10 mouse cellular contexts compared by ENCODE assay signal in genomic region chr4:131100796-131101156, GRCm38 (mm10).
A peak's percentile ranks its signal among the peaks of the same experiment; 100 is the strongest.
DNase-seq lines count a peak whose midpoint lies in the region; ATAC-seq lines count a peak whose summit lies in the region.
"Had no signal": no experiment of that assay in that cellular context is flagged by ENCODE, and none has a peak within 500 bp of the region (broad histone marks: within the 10 kb centered on the region; RNA-seq: fewer than 3 reads in every experiment).

No protein-coding gene starts in this region.

- no peaks in the 10 kb centered on the region; the same call in 1 of the 2 replicates for H3K27me3 ChIP-seq in kidney, embryonic 14.5 days (ENCODE audit: control insufficient read depth, insufficient read depth, low read length)
- no peaks in the 10 kb centered on the region for H3K27me3 ChIP-seq in embryonic facial prominence, embryonic 12.5 days
- peaks cover 21% of the 10 kb centered on the region for H3K27me3 ChIP-seq in midbrain, embryonic 12.5 days

- ATAC-seq in kidney, embryonic 14.5 days (ENCODE audit: low FRiP score, low TSS enrichment), result no peak
- ATAC-seq in embryonic facial prominence, embryonic 12.5 days (ENCODE audit: insufficient number of reproducible peaks, insufficient read depth, low FRiP score, low TSS enrichment), result no peak
- ATAC-seq in midbrain, embryonic 12.5 days (ENCODE audit: low FRiP score, low read depth), result no peak

- H3K36me3 ChIP-seq in kidney, embryonic 14.5 days (ENCODE audit: control insufficient read depth, insufficient read depth, low read length), result no peaks in the 10 kb centered on the region
- H3K36me3 ChIP-seq in embryonic facial prominence, embryonic 12.5 days, result no peaks in the 10 kb centered on the region
- H3K36me3 ChIP-seq in midbrain, embryonic 12.5 days, result no peaks in the 10 kb centered on the region

- no peak for DNase-seq in kidney, adult 9 months
- DNase-seq in ES-CJ7 (ENCODE audit: low read depth, low spot score), result peak; percentile 22
- DNase-seq in right cerebral cortex, postnatal 36 days (ENCODE audit: low spot score in 2 of 2), result no peak
- no peak for DNase-seq in testis, postnatal 10 days (ENCODE audit: low spot score)
- DNase-seq: heart, adult 18-20 months; thymus, adult 18-20 months had no signal

- H3K9ac ChIP-seq in kidney, embryonic 14.5 days (ENCODE audit: low read depth, low read length), result no peak overlapping the region
- no peak overlapping the region for H3K9ac ChIP-seq in embryonic facial prominence, embryonic 12.5 days
- H3K9ac ChIP-seq in midbrain, embryonic 12.5 days (replicated peaks), result no peak overlapping the region

- WGBS in kidney, embryonic 14.5 days, result 19% methylated on average over 13 of the region's 13 CpGs
- 14% methylated on average over 13 of the region's 13 CpGs for WGBS in embryonic facial prominence, embryonic 12.5 days
- 15% methylated on average over 13 of the region's 13 CpGs for WGBS in midbrain, embryonic 12.5 days

- H3K4me3 ChIP-seq in kidney, embryonic 14.5 days (ENCODE audit: low read length), result no peak overlapping the region
- H3K4me3 ChIP-seq in embryonic facial prominence, embryonic 12.5 days, result no peak overlapping the region
- H3K4me3 ChIP-seq in midbrain, embryonic 12.5 days, result peak overlapping the region; percentile 23
- H3K4me3 ChIP-seq: myocyte had no signal

- no peak overlapping the region for H3K27ac ChIP-seq in kidney, embryonic 14.5 days (ENCODE audit: low read depth, low read length)
- H3K27ac ChIP-seq in embryonic facial prominence, embryonic 12.5 days, result no peak overlapping the region
- H3K27ac ChIP-seq in midbrain, embryonic 12.5 days (replicated peaks), result no peak overlapping the region

- no peaks in the 10 kb centered on the region for H3K9me3 ChIP-seq in kidney, embryonic 14.5 days (ENCODE audit: control insufficient read depth, low read length)
- no peaks in the 10 kb centered on the region for H3K9me3 ChIP-seq in embryonic facial prominence, embryonic 12.5 days
- no peaks in the 10 kb centered on the region for H3K9me3 ChIP-seq in midbrain, embryonic 12.5 days

- no peaks in the 10 kb centered on the region for H3K4me1 ChIP-seq in kidney, embryonic 14.5 days (ENCODE audit: control insufficient read depth, insufficient read depth, low read length)
- no peaks in the 10 kb centered on the region for H3K4me1 ChIP-seq in embryonic facial prominence, embryonic 12.5 days
- H3K4me1 ChIP-seq in midbrain, embryonic 12.5 days, result peaks cover 20% of the 10 kb centered on the region

- peak overlapping the region; percentile 32 for H3K4me2 ChIP-seq in kidney, embryonic 14.5 days (replicated peaks; ENCODE audit: low read depth, low read length)
- H3K4me2 ChIP-seq in embryonic facial prominence, embryonic 12.5 days (replicated peaks), result peak overlapping the region; percentile 29; the same call in 1 of the 2 replicates
- peak overlapping the region; percentile 43 for H3K4me2 ChIP-seq in midbrain, embryonic 12.5 days (replicated peaks)
